Mouse (Mus musculus) spleen, postnatal 4 days (tissue): ENCODE measurements around the gene Olfr827.
A peak's percentile ranks its signal among the peaks of the same experiment; 100 is the strongest.

ENCODE experiments used
- DNase-seq, 2 experiments: peaks; one replicate each; pipeline ENCODE4 v3.0.0; 2022; ENCODE audit warnings: low spot score in 2 of 2

Gene Olfr827

GRCm38 (mm10) chr10:130214303-130214702 lies at the start of gene Olfr827:
Olfr827 (minus strand) TSS chr10:130214403.
- no peak for DNase-seq

- no peak for DNase-seq
Observed at GRCm38 (mm10) chr10:130263203-130263602, 49.0 kb upstream of the Olfr827 start.

- DNase-seq, result no peak
Observed at GRCm38 (mm10) chr10:130259483-130259882, 45.3 kb upstream of the Olfr827 start.

- no peak for DNase-seq
Observed at GRCm38 (mm10) chr10:130244271-130244670, 30.1 kb upstream of the Olfr827 start.

GRCm38 (mm10) chr10:130238318-130239209 lies 24.4 kb upstream of the Olfr827 start:
- no peak for DNase-seq

DNA sequence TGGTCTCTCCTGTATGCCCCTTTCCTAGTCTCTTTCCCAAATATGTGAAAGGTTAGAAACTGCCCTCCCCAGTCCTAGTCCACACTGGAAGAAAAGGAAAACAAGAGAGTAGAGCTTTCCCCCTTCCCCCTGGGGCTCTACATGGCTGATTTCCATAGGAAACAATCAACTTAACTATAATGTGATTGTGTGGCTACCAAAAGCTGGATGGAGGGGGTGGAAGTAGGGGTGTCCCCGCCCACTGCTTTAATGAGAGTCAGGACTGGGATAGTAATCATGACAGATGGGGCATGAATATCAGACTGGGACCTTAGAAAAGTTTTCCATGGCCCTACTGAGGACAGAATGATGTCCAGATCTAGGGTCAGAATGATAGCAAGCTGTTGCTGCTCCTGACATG lies 20.4 kb upstream of the Olfr827 start:
- DNase-seq, result no peak

- no peak for DNase-seq
Observed at GRCm38 (mm10) chr10:130232117-130232516, 17.9 kb upstream of the Olfr827 start.

DNA sequence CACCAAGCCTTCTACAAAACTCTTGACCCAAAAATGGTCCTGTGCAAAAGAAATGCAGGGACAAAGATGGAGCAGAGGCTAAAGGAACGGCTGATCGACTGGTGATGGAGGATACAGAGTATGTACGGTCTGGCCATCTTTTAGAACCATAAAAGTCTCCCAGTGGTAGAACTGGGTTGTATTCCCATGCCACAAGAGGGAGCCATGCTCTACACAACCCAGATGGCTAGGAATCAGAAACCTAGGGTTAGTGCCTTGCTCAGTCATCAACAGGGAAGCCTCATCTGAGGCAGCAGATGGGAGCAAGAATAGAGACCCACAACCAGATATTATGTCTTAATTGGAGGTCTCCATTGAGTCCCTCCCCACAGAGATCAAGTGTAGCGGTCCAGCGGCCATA lies 15.4 kb upstream of the Olfr827 start:
- DNase-seq, result no peak

- peak in 1 of 2 experiments; percentile 64 for DNase-seq
Observed at GRCm38 (mm10) chr10:130228246-130228645, 14.0 kb upstream of the Olfr827 start.

DNA sequence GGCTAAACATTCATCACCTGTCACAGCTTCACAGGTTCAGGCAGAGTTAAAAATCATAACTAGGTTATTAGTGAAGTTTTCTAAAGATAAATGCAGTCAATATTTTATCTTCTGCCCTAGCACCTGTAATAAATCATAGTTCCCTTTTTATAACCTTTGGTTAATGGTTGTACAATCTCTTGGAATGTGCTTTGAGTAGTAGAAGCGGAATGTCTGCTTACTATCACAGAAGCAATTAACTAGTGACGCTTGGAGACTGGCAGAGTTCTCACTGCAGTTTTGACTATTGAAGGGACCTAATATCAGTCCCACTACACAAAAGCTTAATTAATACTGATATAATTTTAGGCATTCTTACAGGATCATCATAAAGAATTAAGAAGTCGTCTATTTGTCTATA lies 10.8 kb upstream of the Olfr827 start:
- no peak for DNase-seq

DNA sequence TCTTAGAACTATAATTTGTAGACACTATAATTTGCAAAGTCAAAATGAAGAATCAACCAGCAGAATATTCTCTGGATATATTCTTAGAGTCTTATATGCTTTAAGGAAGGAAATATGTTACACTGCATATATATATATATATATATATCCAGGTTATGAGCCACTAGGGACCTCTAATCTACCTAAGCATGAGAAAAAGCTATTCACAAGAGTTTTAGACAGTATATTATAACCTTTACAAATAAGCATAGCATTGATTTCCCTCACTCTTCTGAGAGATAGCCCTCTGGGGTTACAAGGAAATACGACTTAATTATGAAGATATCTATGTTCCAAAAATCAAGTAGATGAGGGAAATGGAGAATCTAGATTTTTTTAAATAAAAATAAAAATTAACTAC lies 30.1 kb downstream of the Olfr827 start, which contains the start of gene Olfr826:
TSS of gene Olfr826 (minus strand) at position 101 of the 400 bp plus-strand sequence.
- DNase-seq, result no peak

DNA sequence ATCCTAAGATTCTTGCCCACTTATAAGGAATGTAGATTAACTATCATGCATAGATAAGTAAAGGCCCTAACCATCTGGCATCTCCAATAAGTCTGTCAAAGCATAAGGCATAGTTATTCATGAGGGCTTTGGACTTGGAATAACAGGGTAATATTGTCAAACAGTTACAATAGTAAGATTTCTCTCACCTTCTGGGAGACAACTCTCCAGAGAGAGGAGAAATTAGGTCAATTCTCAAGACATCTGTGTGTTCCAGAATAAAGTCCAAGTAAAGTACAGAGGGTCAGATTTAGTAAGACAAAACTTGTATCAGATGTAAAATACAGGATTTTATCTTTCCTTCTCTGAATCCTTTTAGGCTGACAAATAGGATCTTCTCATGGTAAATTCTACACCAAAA lies 47.5 kb downstream of the Olfr827 start, which contains the start of gene Olfr825:
TSS of gene Olfr825 (minus strand) at position 101 of the 400 bp plus-strand sequence.
- no peak for DNase-seq

GRCm38 (mm10) chr10:130165196-130165595 lies 49.0 kb downstream of the Olfr827 start:
- DNase-seq, result no peak
